Mouse (Mus musculus) small intestine, adult 2 months (tissue): ENCODE results near the gene Olfr392.

Source experiments
- CTCF ChIP-seq: fragments of 200-500 bp; IDR thresholded peaks from 2 replicates; pipeline ENCODE4 v1.5.1; 2012; ENCODE audit warnings: low read depth, mild to moderate bottlenecking, control low read depth, inconsistent platforms, low read length, moderate library complexity, mixed read lengths; ENCODE audit not compliant: insufficient replicate concordance, insufficient read length; ENCODE audit errors: extremely low read depth
- POLR2A ChIP-seq: fragments of 200-500 bp; IDR thresholded peaks from 2 replicates; pipeline ENCODE4 v1.6.1; 2012; ENCODE audit warnings: low read depth, mild to moderate bottlenecking, control low read depth, inconsistent platforms, low read length, moderate library complexity

- no peak for TF ChIP-seq CTCF
- no peak for TF ChIP-seq POLR2A
Observed at GRCm38 (mm10) chr11:73802952-73803351, 13.9 kb downstream of the Olfr392 start, which contains the start of gene Olfr391-ps.
